Mouse (Mus musculus): ENCODE data around the gene Hivep3. TPM values are rescaled to one million over a fixed set of nuclear protein-coding genes. Genes with fewer than 3 reads are reported as not detected.

The Hivep3 gene
- total and polyA plus RNA-seq, 3 experiments = 14.4 to 32.3 (median 21.2) TPM

DNA sequence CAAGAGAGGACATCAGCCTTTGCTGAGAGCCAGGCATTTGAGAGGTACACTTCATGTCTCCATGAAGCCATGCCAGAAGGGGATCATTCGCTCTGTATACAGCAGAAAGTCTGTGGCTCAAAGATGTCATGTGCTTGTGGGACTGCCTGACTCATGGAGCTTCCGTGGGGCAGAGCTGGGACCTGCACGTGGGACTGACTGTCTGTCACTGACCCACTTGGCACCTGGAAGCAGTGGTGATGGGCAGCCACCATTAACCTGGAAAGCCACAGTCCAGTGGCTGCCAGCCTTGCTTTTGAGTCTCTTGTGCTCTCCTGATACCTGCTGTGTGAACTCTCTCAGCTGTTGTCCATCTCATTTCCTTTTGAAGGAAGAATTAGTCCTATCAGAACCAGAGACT, 256.8 kb downstream of the Hivep3 start:
- no peak for TF ChIP-seq MXI1 (IDR thresholded peaks at IDR 0.05; ENCODE audit: low read depth, low read length)
- TF ChIP-seq KAT2A (IDR thresholded peaks at IDR 0.05; ENCODE audit: insufficient replicate concordance, low read length) = no peak
- TF ChIP-seq MAFK (IDR thresholded peaks at IDR 0.05; ENCODE audit: insufficient replicate concordance, low read length) = no peak
- no peak for TF ChIP-seq ELF1 (IDR thresholded peaks at IDR 0.05; ENCODE audit: low read depth, low read length)
- TF ChIP-seq IRF4 (IDR thresholded peaks at IDR 0.05; ENCODE audit: low read depth, low read length) = no peak
- no peak for TF ChIP-seq ZNF384 (IDR thresholded peaks at IDR 0.05; ENCODE audit: low read depth, low read length)
- TF ChIP-seq POLR2A (IDR thresholded peaks at IDR 0.05; ENCODE audit: low read depth, low read length) = no peak
- TF ChIP-seq EP300 (IDR thresholded peaks at IDR 0.05; ENCODE audit: low read length) = no peak
- no peak for TF ChIP-seq E2F4 (IDR thresholded peaks at IDR 0.05; ENCODE audit: insufficient replicate concordance, low read depth, low read length)
- TF ChIP-seq CHD1 (IDR thresholded peaks at IDR 0.05; ENCODE audit: low read depth, low read length) = no peak
- no peak for TF ChIP-seq PAX5 (IDR thresholded peaks at IDR 0.05; ENCODE audit: low read length)
- TF ChIP-seq SMC3 (IDR thresholded peaks at IDR 0.05; ENCODE audit: low read depth, low read length) = no peak
- no peak for TF ChIP-seq TBP (conservative IDR thresholded peaks at IDR 0.05; ENCODE audit: low read depth, low read length)
- H3K9ac ChIP-seq (ENCODE audit: insufficient read depth, low read depth) = no peak overlapping the region
- H3K9me3 ChIP-seq (replicated peaks; ENCODE audit: low read length) = no peaks in the 10 kb centered on the region
- in situ Hi-C loops (cut with MboI; ENCODE audit: low pct_ligation_motif_present, low pct_unique_long_range_greater_than_20kb, low sequenced_read_pairs) = no loop called here
- peaks cover 0 to 1% of the 10 kb centered on the region in 2 experiments for H3K36me3 ChIP-seq (replicated peaks in 1 of 2; ENCODE audit: control insufficient read depth in 1 of 2, insufficient read depth in 1 of 2, low read length in 1 of 2)
- no peak for DNase-seq (ENCODE audit: extremely low read depth)
- no peaks in the 10 kb centered on the region for H3K27me3 ChIP-seq (replicated peaks)
- H3K4me2 ChIP-seq (ENCODE audit: insufficient read depth, low read depth, poor library complexity, severe bottlenecking) = no peak overlapping the region
- peaks cover 54 to 74% of the 10 kb centered on the region in 2 experiments for H3K4me1 ChIP-seq (ENCODE audit: control insufficient read depth in 1 of 2, insufficient read depth in 2 of 2)
- dilution Hi-C loops (cut with MboI; ENCODE audit: extremely low pct_ligation_motif_present, extremely low pct_unique_long_range_greater_than_20kb, low sequenced_read_pairs) = no loop called here
- H3K27ac ChIP-seq (ENCODE audit: insufficient read depth, low read depth) = no peak overlapping the region
- no peak overlapping the region for H3K4me3 ChIP-seq (replicated peaks in 1 of 3; ENCODE audit: low read depth in 2 of 3, low read length in 2 of 3, poor library complexity in 1 of 3)
- H3K79me2 ChIP-seq (replicated peaks; ENCODE audit: control insufficient read depth, extremely low read depth, insufficient read depth, poor library complexity, severe bottlenecking) = no peaks in the 10 kb centered on the region

DNA sequence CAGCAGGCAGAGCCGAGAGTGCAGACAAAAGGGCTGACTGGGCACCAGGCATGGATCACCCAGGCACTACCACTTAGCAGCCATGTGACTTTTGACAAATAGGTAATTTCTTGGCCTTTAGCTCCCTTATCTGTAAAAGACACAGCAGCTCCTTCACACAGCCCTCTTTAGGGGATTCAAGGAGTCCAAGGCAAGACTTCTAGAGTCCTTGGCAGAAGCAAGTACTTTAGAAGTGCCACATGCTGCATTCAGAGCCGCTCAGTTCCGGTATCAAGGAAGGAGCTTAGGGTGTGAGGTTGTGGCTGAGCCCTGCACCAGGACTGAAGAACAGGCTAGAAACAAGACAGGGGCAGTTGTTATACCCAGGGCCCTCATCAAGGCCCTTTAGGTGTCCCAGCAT, 257.3 kb downstream of the Hivep3 start:
- in situ Hi-C loops (cut with MboI; ENCODE audit: low pct_ligation_motif_present, low pct_unique_long_range_greater_than_20kb, low sequenced_read_pairs) = no loop called here
- no peak for TF ChIP-seq ZKSCAN1 (IDR thresholded peaks at IDR 0.05; ENCODE audit: borderline replicate concordance, low read depth, low read length)
- no peak for TF ChIP-seq GABPA (IDR thresholded peaks at IDR 0.05; ENCODE audit: insufficient replicate concordance, low read depth, low read length)
- TF ChIP-seq POLR2A (IDR thresholded peaks at IDR 0.05; ENCODE audit: low read depth, low read length) = no peak
- TF ChIP-seq SMC3 (IDR thresholded peaks at IDR 0.05; ENCODE audit: low read depth, low read length) = no peak
- TF ChIP-seq CHD2 (IDR thresholded peaks at IDR 0.05; ENCODE audit: low read length) = no peak
- TF ChIP-seq MYC (IDR thresholded peaks at IDR 0.05; ENCODE audit: low read depth, low read length) = no peak
- TF ChIP-seq USF2 (conservative IDR thresholded peaks at IDR 0.05; ENCODE audit: low read depth, low read length) = no peak
- TF ChIP-seq CTCF (conservative IDR thresholded peaks at IDR 0.05 in 1 of 2, IDR thresholded peaks at IDR 0.05 in 1 of 2; ENCODE audit: low read depth in 2 of 2, low read length in 2 of 2) = no peak
- no peak for TF ChIP-seq MAZ (IDR thresholded peaks at IDR 0.05; ENCODE audit: low read depth, low read length)
- TF ChIP-seq BHLHE40 (IDR thresholded peaks at IDR 0.05; ENCODE audit: low read depth, low read length) = no peak
- no peak for TF ChIP-seq MAX (IDR thresholded peaks at IDR 0.05; ENCODE audit: low read length)
- TF ChIP-seq UBTF (IDR thresholded peaks at IDR 0.05; ENCODE audit: low read depth, low read length) = no peak
- no peak for TF ChIP-seq ELF1 (IDR thresholded peaks at IDR 0.05; ENCODE audit: low read depth, low read length)
- no peak for TF ChIP-seq NELFE (IDR thresholded peaks at IDR 0.05; ENCODE audit: low read depth, low read length)
- TF ChIP-seq MEF2A (IDR thresholded peaks at IDR 0.05; ENCODE audit: borderline replicate concordance, low read depth, low read length) = no peak
- no peak for TF ChIP-seq RCOR1 (conservative IDR thresholded peaks at IDR 0.05; ENCODE audit: low read depth, low read length)
- TF ChIP-seq NRF1 (IDR thresholded peaks at IDR 0.05; ENCODE audit: low read depth, low read length) = no peak
- TF ChIP-seq RAD21 (IDR thresholded peaks at IDR 0.05; ENCODE audit: low read depth, low read length) = no peak
- no peak for DNase-seq (ENCODE audit: extremely low read depth)
- Histone ChIP-seq H3K9ac (ENCODE audit: insufficient read depth, low read depth) (no peak overlapping the region), H3K4me2 (ENCODE audit: insufficient read depth, low read depth, poor library complexity, severe bottlenecking) (no peak overlapping the region), H3K4me3 (replicated peaks in 1 of 3; ENCODE audit: low read depth in 2 of 3, low read length in 2 of 3, poor library complexity in 1 of 3) (no peak overlapping the region), H3K9me3 (replicated peaks; ENCODE audit: low read length) (no peaks in the 10 kb centered on the region), H3K4me1 (ENCODE audit: control insufficient read depth in 1 of 2, insufficient read depth in 2 of 2) (peaks cover 56 to 69% of the 10 kb centered on the region in 2 experiments), H3K79me2 (replicated peaks; ENCODE audit: control insufficient read depth, extremely low read depth, insufficient read depth, poor library complexity, severe bottlenecking) (no peaks in the 10 kb centered on the region), H3K27me3 (replicated peaks) (no peaks in the 10 kb centered on the region), H3K36me3 (replicated peaks in 1 of 2; ENCODE audit: control insufficient read depth in 1 of 2, insufficient read depth in 1 of 2, low read length in 1 of 2) (peaks cover 0 to 5% of the 10 kb centered on the region in 2 experiments), H3K27ac (ENCODE audit: insufficient read depth, low read depth) (no peak overlapping the region)
- dilution Hi-C loops (cut with MboI; ENCODE audit: extremely low pct_ligation_motif_present, extremely low pct_unique_long_range_greater_than_20kb, low sequenced_read_pairs) = no loop called here
